Mouse (Mus musculus): Measurements from ENCODE around the gene Agap1.

Gene Agap1

DNA sequence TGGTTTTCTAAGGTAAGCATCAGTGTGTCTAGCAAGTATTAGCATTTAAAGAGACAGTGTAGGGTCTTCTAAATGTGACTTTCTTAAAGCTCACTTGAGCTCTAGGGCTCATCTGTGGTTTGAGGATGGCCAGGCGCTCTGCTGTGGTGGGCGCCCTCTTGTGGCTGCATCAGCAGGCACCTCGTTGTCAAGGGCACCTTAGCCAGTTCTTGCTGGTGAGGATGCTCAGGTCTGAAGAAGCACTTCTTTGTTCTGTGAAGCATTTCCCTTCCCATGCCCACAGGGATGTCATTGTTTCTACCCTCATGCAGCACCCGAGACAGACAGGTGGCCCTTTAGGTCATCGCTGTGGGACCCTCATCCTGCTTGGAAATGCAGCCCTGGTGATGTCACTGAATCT, 152.0 kb downstream of the Agap1 start:
- ATAC-seq (ENCODE audit: insufficient number of reproducible peaks, low FRiP score, low TSS enrichment) = 0 out of 2 replicates have a peak, but pooled peaks have one; percentile 43

DNA sequence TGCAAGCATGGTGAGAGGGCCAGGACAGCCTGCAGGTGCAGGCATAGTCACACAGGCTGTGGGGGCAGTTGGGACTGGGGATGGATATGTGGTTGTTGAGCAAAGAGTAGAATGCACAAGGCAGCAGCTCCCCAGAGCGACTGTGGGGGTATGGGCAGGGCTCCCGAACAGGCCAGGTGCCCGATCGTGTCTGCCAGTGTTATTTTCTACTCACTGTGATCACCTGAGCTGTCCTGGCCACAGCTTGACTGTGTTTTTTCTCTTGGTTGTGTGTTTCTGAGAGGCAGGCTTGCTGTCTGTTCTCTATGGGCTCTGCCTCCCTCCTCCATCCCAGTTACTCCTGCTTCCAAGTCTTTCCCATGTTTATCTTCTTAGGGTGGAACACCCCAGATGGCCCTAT, 154.2 kb downstream of the Agap1 start:
- no peak for ATAC-seq (ENCODE audit: insufficient number of reproducible peaks, low FRiP score, low TSS enrichment)

DNA sequence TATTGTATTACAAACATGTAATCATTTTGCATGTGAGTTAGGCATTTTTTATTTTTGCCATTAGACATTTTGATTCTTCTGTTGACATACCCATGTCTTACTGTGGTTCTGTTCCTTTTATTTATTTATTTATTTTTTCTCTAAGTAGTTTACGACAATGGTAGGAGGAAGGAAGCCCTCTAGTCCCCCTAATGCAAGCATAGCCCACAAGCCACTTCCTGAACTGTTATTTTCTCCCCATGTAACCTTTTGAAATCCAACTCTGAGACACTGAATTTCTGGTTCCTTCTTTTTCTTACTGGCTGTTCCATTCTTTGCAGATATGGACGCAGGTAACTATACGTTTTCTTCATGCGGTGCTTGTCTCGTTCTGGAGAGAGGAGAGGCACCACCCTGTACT, 155.4 kb downstream of the Agap1 start:
- no peak for ATAC-seq (ENCODE audit: insufficient number of reproducible peaks, low FRiP score, low TSS enrichment)

DNA sequence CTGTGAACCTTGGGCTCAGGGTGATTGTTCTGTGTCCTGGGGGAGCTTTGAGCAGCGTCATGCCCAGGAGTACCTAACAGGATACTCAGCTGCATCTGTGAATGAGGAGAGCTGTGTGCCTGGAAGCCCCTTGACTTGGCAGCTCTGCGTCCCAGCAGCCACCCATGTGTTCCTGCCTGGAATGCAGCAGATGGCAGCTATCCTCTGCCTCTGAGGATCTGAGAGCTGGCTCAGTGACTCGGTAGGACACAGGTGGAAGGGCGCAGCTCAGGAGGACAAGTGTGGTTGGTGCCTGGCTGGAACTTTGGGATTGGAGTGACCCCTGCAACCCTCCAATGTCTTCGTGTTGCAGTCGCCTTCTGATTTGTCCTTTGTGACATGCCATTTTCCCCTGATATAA, 156.9 kb downstream of the Agap1 start:
- no peak for ATAC-seq (ENCODE audit: insufficient number of reproducible peaks, low FRiP score, low TSS enrichment)

DNA sequence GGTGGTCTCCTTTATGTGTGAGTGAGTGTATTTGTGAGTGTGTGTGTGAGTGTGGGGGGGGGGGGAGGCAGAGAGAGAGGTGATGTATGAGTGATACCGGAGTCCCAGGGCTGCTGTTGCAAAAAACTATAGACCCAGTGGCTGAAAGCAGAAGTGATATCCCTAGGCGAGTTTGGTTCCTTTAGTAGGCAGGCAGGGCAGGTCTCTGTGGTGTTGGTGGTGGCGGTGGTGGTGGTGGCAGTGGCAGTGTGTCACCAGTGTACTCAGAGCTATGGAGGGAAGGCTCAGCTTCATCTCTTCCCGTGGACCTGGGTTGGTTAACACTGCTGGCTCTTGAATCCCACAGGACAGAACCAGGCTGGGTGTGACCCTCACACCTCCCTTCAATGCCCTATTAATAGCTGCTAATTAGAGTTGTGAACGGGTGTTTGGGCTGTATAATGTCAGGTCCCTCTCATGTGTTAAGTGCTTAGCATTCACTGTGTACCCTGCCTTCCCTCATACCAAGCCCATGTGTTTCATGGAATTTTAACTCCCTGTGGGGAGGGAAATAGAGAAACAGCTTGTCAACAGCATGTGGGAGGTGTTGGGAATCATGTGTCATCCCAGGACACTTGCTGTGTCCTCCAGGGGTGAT, 158.7 kb downstream of the Agap1 start:
- ATAC-seq (ENCODE audit: insufficient number of reproducible peaks, low FRiP score, low TSS enrichment) = no peak

DNA sequence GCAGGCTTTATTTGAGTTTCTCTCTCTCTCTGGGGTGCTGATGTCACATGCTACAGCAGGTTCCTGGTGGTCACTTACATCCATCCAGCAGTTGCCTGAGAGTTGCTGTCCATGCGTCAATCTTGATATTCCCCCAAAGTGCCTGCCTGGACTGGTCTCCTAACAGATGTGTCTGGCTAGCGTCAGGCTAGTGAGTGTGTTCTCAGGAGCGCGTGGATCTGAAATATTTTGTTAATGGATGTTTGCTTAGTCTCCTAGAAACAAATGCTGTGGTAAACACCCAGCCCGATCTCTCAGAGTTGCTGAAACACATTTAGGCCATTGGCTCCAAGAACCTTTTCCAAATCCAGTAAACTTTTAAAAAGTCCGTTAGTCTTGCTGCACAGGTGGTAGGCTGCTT, 161.9 kb downstream of the Agap1 start:
- ATAC-seq (ENCODE audit: insufficient number of reproducible peaks, low FRiP score, low TSS enrichment) = no peak

DNA sequence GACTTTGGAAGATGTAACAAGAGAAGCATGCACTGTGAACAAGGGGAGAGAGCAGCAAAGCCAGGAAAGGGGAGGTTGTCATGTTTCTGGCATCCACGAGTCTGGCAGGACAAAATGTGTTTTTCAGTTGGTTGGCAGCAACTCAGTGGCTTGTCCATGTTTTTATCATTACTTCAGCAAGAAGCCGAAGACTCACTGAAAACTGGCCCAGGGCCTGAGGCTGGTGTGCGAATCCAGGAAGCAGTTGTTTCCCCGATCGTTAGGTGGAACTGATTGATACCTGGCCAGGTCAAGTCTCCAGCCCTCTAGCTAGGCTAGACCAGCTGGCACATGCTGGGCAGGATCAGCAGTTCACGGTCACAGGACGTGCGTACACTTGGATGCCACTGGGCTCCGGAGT, 162.7 kb downstream of the Agap1 start:
- ATAC-seq (ENCODE audit: insufficient number of reproducible peaks, low FRiP score, low TSS enrichment) = no peak

DNA sequence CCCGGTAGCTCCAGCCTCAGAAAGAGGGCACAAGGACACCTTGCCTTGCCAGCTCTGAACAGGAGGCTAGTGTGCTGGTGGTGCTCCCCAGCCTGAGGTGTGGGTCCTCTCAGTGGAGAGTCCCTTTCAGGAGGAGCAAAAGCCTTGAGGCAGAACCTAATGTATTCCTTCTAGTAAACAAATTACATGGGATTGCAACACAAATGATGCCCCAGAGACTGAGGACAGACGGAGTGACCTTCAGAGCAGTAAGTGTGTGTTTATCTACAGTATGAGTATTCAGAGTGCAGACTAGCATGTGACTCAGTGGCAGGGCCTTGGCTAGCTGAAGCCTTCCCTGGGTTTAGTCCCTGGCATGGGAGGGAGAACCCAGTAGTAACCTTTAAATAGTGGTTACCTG, 165.4 kb downstream of the Agap1 start:
- ATAC-seq (ENCODE audit: insufficient number of reproducible peaks, low FRiP score, low TSS enrichment) = no peak

DNA sequence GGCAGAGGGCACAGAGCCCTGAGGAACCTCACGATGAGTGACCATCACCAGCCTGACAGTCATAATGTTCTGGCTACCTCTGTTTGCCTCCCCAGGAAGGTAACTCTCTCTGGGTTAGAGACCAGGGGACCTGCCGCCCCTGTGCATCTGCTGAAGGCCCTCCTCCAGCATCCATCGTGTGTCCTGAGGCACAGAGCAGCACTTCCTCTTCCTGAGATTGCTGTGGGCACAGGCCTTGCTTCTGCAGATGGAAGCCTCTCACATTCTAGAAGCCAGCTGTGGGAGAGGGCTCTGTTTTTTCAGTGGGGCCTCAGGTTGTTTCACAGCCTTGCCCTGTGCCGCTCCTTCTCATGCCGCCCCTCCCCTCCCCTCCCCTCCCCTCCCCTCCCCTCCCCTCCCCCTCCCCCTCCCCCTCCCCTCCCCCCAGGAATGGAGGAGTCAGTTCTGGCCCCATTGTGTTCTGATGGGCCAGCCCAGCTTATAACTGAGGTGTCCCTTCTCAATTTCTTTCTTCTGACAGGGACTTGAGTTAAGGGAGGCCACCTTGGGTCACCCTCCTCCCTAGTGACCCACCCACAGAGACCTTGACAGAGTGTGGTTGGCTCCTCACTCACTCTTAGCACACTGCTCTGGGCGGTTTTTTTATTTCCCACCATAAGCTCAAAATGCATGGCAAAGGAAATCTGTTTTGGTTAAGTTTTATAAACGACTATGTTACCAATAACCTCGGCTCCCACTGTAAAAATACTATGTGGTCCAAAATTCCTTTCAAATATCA, 166.6 kb downstream of the Agap1 start:
- no peak for ATAC-seq (ENCODE audit: insufficient number of reproducible peaks, low FRiP score, low TSS enrichment)

DNA sequence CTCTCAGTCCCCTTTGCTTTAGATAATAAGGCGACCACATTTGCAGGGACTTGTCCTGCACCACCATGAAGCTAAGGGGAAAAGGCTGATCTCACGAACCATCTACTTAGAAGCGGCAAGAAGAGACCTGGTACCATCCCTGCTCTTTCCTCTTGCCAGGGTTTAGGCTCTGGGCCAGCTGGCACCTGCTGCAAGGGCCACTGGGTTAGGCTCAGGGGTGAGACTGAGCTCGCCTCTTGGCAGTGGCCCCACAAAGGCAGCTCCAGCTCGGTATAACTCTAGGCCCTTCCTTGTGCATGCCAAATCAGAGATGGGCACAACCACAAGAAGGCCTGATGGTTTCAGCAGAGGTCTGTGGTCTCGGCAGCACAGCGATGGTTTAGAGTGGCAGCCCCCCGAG, 167.3 kb downstream of the Agap1 start:
- 0 out of 2 replicates have a peak, but pooled peaks have one; percentile 8 for ATAC-seq (ENCODE audit: insufficient number of reproducible peaks, low FRiP score, low TSS enrichment)

DNA sequence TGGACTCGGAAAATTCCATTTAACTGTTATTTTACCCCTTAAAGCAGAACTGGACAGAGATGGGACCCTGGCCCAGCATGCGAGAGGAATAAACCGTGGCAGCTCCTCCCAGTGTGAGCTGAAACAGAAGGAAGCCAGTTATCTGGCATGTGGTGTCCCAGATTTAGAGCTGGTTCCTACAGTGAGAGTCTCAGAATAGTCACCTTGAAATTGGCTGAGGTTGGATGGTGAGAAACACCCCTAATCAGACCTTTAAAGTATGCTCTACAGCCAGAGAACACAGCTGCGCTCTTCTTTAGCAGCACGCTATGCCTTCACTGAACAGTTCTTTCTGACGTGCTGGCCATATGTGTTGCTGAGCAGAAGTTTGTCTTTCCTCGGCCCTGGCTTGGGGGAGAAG, 168.2 kb downstream of the Agap1 start:
- peak; percentile 66; the same call in 1 of the 2 replicates for ATAC-seq (ENCODE audit: insufficient number of reproducible peaks, low FRiP score, low TSS enrichment)

DNA sequence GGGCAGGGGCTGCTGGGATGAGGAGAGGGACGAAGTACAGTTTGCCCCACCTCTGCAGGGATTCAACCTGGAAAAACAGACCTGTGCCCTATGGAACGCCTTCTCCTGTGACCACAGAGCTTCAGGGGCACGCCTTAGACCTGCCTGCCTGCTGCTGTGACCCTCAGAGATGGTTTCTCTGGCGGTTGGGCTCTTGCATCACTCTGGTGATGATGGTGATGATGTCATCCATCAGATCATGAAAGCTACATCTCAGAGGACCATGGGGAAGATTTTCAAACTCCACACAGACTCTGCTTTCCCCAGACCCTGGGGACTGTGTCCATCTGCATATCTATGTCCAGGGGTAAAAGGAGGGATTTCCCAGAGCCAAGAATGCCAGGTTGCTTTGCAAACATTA, 170.7 kb downstream of the Agap1 start:
- no peak for ATAC-seq (ENCODE audit: insufficient number of reproducible peaks, low FRiP score, low TSS enrichment)

DNA sequence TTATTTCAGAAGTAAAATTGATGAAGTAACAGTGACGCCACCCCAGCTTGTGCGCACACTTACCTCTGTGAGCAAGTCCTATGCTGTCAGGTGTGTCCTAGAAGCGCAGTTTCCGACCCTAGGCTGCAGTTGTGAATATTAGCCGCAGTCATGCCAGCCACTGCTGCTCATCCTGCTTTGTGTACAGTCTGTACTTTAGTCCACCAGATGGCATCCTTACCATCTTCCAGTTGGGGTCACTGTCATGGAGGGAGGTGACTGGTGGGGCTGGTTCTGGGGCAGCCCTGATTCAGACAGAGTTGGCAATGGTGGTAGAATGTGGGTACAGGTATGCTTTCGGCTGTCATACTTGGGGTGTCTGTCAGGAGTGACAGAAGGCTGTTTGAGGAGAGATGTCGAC, 171.4 kb downstream of the Agap1 start:
- no peak for ATAC-seq (ENCODE audit: insufficient number of reproducible peaks, low FRiP score, low TSS enrichment)

DNA sequence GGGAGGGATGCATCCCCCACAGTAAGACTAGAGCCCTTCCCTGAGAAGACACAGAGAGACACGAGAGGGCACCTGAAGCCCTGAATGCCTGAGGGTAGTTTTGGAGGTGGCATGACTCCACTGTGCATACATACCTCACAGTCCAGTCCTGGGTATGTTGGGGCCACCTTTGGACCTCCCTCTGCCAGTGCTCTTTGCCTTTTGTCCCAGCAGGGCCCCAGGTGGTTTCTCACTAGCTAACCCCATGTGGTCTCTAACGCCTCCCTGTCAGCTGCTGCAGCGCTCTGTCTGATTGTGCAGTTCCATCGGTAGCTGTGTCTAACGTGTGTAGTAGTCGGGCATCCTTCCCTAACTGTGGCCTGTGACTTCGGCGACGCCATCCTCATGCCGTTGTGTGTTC, 172.3 kb downstream of the Agap1 start:
- ATAC-seq (ENCODE audit: insufficient number of reproducible peaks, low FRiP score, low TSS enrichment) = no peak

DNA sequence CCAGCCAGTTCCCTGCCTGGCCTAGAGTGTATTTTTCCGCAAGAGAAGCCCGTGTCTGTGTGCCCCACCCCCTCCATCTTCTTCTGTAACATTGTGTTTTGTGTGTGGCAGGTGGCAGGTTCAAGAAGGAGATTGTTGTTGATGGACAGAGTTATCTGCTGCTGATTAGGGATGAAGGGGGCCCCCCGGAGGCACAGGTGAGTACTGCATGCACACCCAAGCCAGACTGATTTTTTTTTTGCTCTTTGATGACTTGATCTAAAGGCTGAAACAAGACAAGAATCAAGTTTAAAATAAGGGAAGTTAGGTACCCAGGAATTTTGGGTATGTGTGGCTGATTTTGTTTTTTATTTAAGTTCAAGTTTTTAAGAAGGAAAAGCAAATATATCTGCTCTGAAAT, 173.0 kb downstream of the Agap1 start:
- ATAC-seq (ENCODE audit: insufficient number of reproducible peaks, low FRiP score, low TSS enrichment) = no peak

DNA sequence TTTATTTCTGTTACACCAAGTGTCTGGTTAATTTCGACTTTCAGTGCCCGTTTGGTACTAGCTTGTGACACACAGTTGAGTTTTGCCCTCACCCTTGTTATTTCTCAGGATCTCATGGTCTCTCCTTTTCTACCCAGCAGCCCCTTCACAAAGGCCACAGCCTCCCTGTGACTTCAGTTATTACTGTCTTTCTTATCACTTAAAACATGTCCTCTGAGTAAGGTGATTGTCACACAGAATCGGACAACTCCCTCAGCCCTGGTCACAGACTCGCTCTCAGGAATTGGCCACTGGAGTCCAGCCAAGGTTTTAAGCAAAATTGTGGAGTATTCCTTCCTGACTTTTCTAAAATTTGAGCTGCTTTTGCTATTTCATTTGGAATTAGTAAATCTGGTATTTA, 176.2 kb downstream of the Agap1 start:
- no peak for ATAC-seq (ENCODE audit: insufficient number of reproducible peaks, low FRiP score, low TSS enrichment)

DNA sequence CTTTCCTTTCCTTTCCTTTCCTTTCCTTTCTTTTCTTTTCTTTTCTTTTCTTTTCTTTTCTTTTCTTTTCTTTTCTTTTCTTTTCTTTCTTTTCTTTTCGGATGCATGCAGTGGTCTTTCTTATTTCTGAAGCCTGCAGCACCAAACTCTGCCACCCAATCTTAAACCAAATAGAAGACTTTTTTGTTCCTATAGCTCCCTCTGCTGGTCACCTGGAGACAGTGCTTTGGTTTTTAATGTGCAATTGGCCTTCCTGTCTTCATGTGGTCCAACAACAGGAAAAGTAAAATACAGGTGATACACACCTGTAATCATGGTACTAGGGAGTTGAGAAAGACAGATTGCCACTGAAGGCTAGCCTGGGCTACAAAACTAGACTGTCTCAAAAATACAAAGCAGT, 177.1 kb downstream of the Agap1 start:
- ATAC-seq (ENCODE audit: insufficient number of reproducible peaks, low FRiP score, low TSS enrichment) = no peak

DNA sequence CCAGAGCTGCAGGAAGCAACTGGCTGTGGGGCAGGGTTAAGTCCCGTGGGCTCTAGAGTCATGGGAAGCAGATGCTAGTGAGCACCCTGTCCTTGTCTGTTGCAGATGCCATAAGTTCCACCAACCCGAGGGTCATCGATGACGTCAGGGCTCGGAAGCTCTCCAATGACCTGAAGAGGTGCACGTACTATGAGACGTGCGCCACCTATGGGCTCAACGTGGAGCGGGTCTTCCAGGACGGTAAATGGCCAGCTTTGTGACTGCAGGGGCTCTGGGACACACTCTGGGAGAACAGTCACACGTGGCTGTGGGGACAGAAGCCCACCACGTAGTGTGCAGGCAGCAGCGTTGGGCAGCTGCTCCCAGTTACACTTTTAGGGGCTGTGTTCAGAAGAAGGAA, 179.4 kb downstream of the Agap1 start:
- ATAC-seq (ENCODE audit: insufficient number of reproducible peaks, low FRiP score, low TSS enrichment) = no peak

DNA sequence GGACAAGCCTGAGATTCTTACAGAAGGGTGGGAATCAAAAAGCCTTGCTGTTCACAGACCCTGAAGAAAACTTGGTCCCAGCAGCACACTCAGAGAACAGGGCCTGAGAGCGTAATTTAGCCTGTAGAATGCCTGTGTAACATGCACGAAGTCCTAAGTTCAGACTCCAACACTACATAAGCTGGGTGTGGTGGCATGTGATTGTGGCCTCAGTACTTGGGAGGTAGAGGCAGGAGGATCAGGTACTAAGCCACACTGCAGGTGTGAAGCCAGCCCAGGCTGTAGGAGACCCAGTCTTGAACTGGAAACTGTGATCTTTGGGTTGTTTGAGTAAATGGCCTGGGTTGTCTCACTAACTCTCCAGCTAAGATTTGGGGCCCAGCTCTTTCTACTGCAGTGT, 180.5 kb downstream of the Agap1 start:
- ATAC-seq (ENCODE audit: insufficient number of reproducible peaks, low FRiP score, low TSS enrichment) = no peak

DNA sequence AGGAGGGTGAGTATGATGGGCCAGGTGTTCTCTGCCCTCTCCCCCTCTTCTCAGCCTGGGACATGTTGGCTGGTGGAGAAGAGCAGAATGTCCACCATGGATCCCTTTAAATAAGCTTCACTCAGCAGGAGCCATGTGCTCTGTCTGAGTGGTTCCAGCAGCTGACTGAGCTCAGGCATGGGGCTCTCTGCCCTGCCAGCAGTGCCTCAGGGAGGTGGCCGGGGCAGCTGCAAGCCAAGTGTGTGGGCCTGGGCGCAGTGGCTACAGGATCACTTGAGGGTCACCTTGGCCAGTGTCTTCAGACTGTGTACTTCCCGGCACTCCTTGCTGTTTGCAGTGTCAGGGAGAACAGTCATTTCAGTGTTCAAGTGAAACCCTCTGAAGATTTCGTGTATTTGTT, 183.1 kb downstream of the Agap1 start:
- ATAC-seq (ENCODE audit: insufficient number of reproducible peaks, low FRiP score, low TSS enrichment) = no peak

DNA sequence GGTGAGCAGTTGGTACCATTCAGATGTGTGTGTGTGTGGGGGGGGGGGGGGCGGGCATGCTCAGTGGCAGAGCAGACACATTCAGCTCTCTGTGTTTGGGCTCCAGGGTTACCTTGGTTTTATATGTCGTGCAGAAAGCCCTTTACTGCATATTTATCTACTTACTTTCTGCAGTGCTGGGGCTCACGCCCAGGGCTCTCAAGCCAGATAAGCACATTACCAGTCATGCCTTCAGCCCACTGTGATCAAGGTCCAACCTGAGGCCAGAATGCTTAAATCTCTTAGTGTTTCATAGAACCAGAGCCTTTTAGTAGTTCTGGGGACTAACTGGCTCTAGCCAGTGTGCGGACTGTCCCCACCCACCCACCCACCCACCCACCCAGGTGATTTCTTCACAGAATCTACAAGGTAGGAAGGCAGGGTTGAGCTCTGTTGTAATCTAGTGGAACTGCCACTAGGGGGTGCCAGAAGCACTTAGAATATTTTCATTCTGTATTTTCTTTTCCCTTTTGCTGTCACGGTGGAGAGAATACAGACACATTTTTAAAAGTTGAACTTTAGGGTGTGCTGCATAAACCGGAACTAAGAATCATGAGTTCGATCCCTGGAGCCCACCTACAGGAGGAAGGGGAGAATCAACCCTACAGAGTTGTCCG, 189.0 kb downstream of the Agap1 start:
- no peak for ATAC-seq (ENCODE audit: insufficient number of reproducible peaks, low FRiP score, low TSS enrichment)

DNA sequence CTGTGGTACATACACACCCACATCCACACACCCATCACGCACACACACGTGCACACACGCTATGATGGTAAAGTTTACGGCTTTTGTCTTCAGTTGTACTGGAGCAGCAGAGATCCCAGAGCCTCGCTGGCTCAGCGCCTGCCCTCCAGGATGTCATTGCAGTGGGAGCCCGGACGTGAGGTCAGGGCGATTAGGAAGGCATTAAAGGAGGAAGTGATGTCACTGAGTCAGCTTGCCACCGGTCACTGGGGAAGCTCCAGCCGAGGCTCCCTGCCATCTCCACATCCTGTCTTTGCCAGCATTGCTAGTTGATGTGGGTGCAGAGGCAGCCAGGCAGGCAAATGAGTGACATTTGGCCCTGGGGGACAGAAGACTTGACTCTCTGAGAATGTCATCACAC, 189.5 kb downstream of the Agap1 start:
- no peak for ATAC-seq (ENCODE audit: insufficient number of reproducible peaks, low FRiP score, low TSS enrichment)

Measured in cerebellum, adult (tissue).